Comparison of ENCODE assay signal across 13 mouse cellular contexts in the genomic region with DNA sequence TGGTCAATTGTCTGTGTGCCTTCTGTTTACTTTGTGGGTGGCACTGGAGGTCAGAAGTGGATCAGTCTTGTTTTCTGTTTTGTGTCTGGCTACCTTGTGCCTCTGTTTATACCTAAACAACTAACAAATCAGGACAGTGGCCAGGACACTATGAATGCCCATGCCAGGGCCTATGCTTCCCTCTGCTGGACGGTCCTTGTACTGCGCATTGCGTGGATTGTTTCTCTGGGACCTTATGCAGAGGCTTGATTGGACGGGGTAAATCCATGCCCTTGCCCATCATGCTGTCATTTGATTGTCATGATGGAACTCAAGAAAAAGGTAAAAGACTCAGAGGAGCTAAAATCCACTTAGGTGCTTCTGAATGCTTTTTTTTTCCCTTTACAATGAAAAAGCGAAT. TPM values are rescaled to one million over a fixed set of nuclear protein-coding genes. Genes with fewer than 3 reads are reported as not detected.
A peak's percentile ranks its signal among the peaks of the same experiment; 100 is the strongest.
DNase-seq lines count a peak whose midpoint lies in the region; ATAC-seq and TF ChIP-seq lines count a peak whose summit lies in the region.
"Not testable (repeated sequence)": the region's sequence is repeated elsewhere in the genome, so short reads cannot be mapped to it uniquely, and the experiment has no call there.
"Had no signal": no experiment of that assay in that cellular context is flagged by ENCODE, and none has a peak within 500 bp of the region (broad histone marks: within the 10 kb centered on the region; RNA-seq: fewer than 3 reads in every experiment).

No protein-coding gene starts in this region.

- TF ChIP-seq EP300 in ES-Bruce4 (IDR thresholded peaks at IDR 0.05; ENCODE audit: insufficient read depth, low read depth, low read length); heart, postnatal 0 days (IDR thresholded peaks at IDR 0.05; ENCODE audit: low read depth); stomach, postnatal 0 days (optimal IDR thresholded peaks at IDR 0.05): not testable (repeated sequence)

- H3K9me3 ChIP-seq in ES-Bruce4 (replicated peaks; ENCODE audit: control insufficient read depth, insufficient read depth, low read length, poor library complexity, severe bottlenecking); heart, postnatal 0 days (replicated peaks; ENCODE audit: control insufficient read depth, low read length); stomach, postnatal 0 days (ENCODE audit: control insufficient read depth, low read length): not testable (repeated sequence)

- ATAC-seq in heart, postnatal 0 days (ENCODE audit: insufficient read depth, low read depth); stomach, postnatal 0 days (ENCODE audit: low FRiP score, low TSS enrichment): not testable (repeated sequence)

- H3K4me1 ChIP-seq in ES-Bruce4 (ENCODE audit: control insufficient read depth, insufficient read depth, low read length); bone marrow, adult 2 months (ENCODE audit: control insufficient read depth, insufficient read depth, low read length); heart, postnatal 0 days (ENCODE audit: control insufficient read depth, insufficient read depth); stomach, postnatal 0 days (replicated peaks; ENCODE audit: control insufficient read depth, insufficient read depth): not testable (repeated sequence)

- not testable (repeated sequence) for TF ChIP-seq POLR2A in ES-Bruce4 (IDR thresholded peaks at IDR 0.05; ENCODE audit: insufficient read depth, low read length); bone marrow, adult 2 months (IDR thresholded peaks at IDR 0.05; ENCODE audit: borderline replicate concordance, control insufficient read depth, low read depth, low read length)

- H3K27me3 ChIP-seq in ES-Bruce4 (ENCODE audit: control insufficient read depth, insufficient read depth, low read length, poor library complexity, severe bottlenecking); heart, postnatal 0 days (ENCODE audit: control insufficient read depth, insufficient read depth, low read length); stomach, postnatal 0 days (ENCODE audit: control insufficient read depth, insufficient read depth, low read length): not testable (repeated sequence)

- DNase-seq in heart, postnatal 0 days (ENCODE audit: low spot score); stomach, postnatal 0 days (ENCODE audit: low spot score): not testable (repeated sequence)
- DNase-seq in kidney, adult 9 months, result peak; percentile 65
- peak; percentile 30 to 67 for DNase-seq in left cerebral cortex, adult 18-20 months (ENCODE audit: low spot score in 2 of 2)
- peak; percentile 7 for DNase-seq in lung, postnatal 14 days
- peak; percentile 50 for DNase-seq in urinary bladder, postnatal 25 days (ENCODE audit: low spot score)

- H3K4me2 ChIP-seq in heart, postnatal 0 days (ENCODE audit: low read depth, low read length); stomach, postnatal 0 days (replicated peaks; ENCODE audit: low read depth): not testable (repeated sequence)

- TF ChIP-seq CTCF in ES-Bruce4 (IDR thresholded peaks at IDR 0.05; ENCODE audit: low read depth, low read length), result peak; percentile 7
- TF ChIP-seq CTCF in bone marrow, adult 2 months (IDR thresholded peaks at IDR 0.05; ENCODE audit: control insufficient read depth, insufficient read depth, low read length), result peak; percentile 31
- peak; percentile 18 for TF ChIP-seq CTCF in heart, postnatal 0 days (IDR thresholded peaks at IDR 0.05; ENCODE audit: low read depth)
- peak; percentile 43 for TF ChIP-seq CTCF in stomach, postnatal 0 days (IDR thresholded peaks at IDR 0.05; ENCODE audit: low read depth)

- not testable (repeated sequence) for H3K36me3 ChIP-seq in ES-Bruce4 (ENCODE audit: control insufficient read depth, insufficient read depth, low read length, poor library complexity, severe bottlenecking); heart, postnatal 0 days (replicated peaks; ENCODE audit: control insufficient read depth, insufficient read depth, low read length); stomach, postnatal 0 days (ENCODE audit: control insufficient read depth, insufficient read depth, low read length)

- not testable (repeated sequence) for H3K9ac ChIP-seq in ES-Bruce4 (ENCODE audit: low read depth, poor library complexity, severe bottlenecking); heart, postnatal 0 days (replicated peaks; ENCODE audit: low read depth, low read length); stomach, postnatal 0 days (ENCODE audit: low read length)

- WGBS in bone marrow, adult 2 months, result 44% methylated on average over 4 of the region's 5 CpGs
- 52% methylated on average over 4 of the region's 5 CpGs for WGBS in heart, postnatal 0 days
- 40% methylated on average over 4 of the region's 5 CpGs for WGBS in stomach, postnatal 0 days

- H3K4me3 ChIP-seq in ES-Bruce4 (ENCODE audit: low read depth, low read length); bone marrow, adult 2 months (replicated peaks; ENCODE audit: control insufficient read depth, low read depth, low read length); heart, postnatal 0 days (ENCODE audit: low read depth, low read length); stomach, postnatal 0 days (ENCODE audit: low read depth, low read length): not testable (repeated sequence)

- not testable (repeated sequence) for H3K27ac ChIP-seq in ES-Bruce4 (ENCODE audit: insufficient read depth, low read length); bone marrow, adult 2 months (ENCODE audit: control insufficient read depth, insufficient read depth, low read depth, low read length, poor library complexity); heart, postnatal 0 days (ENCODE audit: low read depth); stomach, postnatal 0 days (replicated peaks)

RNA-seq across cellular contexts. Expression of a gene that starts 16.7 kb away (rescaled TPM):
- 2.3 and 2.4 TPM in 2 replicates for polyA plus RNA-seq in ES-Bruce4 (2011; ENCODE audit: insufficient read depth, insufficient read length, low read depth, missing spikeins)
- polyA plus RNA-seq in bone marrow, adult 2 months (2011; ENCODE audit: insufficient read depth, insufficient read length, low replicate concordance, missing spikeins), result 5.7 and 11.7 TPM in 2 replicates
- 3.1 and 13.3 TPM in 2 replicates for total RNA-seq in heart, postnatal 0 days (2014; rRNA removed; ENCODE audit: low replicate concordance)
- polyA plus RNA-seq in heart, postnatal 0 days (2015; fragmentation: Nextera tagmentation; extraction: Ambion mirVana), result 0.29 and 0.52 TPM in 2 replicates
- under 1 TPM in 1 of 2 experiments, not detected in 1; 0.81 TPM for total RNA-seq in left cerebral cortex, adult 18-20 months (2021)
- 0.44 and 0.82 TPM in 2 replicates for polyA plus RNA-seq in stomach, postnatal 0 days (2015; fragmentation: Nextera tagmentation; extraction: Ambion mirVana)
- polyA plus RNA-seq: forebrain, embryonic 13.5 days; heart, embryonic 11.5 days; kidney, embryonic 15.5 days; liver, embryonic 11.5 days; neural tube, embryonic 12.5 days had no signal
